Mouse (Mus musculus) forebrain, embryonic 12.5 days (tissue): ENCODE measurements around the gene Zfp62. TPM values are rescaled to one million over a fixed set of nuclear protein-coding genes. Genes with fewer than 3 reads are reported as not detected.

Source experiments
- ATAC-seq: fragments of 200-750 bp; cut with Nextera tagmentation; 2 replicates; pipeline ENCODE4 v1.8.0; 2017; ENCODE audit warnings: moderate TSS enrichment; ENCODE audit not compliant: low FRiP score
- H3K27ac ChIP-seq: fragments of 300-500 bp; sonication (generic); 2 replicates; pipeline ENCODE4 v1.5.1; 2016; ENCODE audit warnings: mild to moderate bottlenecking
- H3K27me3 ChIP-seq: fragments of 300-500 bp; sonication (generic); 2 replicates; pipeline ENCODE4 v1.6.1; 2016; ENCODE audit warnings: mild to moderate bottlenecking
- H3K36me3 ChIP-seq: fragments of 300-500 bp; sonication (generic); replicated peaks from 2 replicates; pipeline ENCODE4 v1.6.1; 2016; ENCODE audit warnings: mild to moderate bottlenecking
- H3K4me1 ChIP-seq: fragments of 300-500 bp; sonication (generic); 2 replicates; pipeline ENCODE4 v1.6.1; 2016
- H3K4me2 ChIP-seq: fragments of 300-500 bp; sonication (generic); 2 replicates; pipeline ENCODE4 v1.6.1; 2016; ENCODE audit warnings: mild to moderate bottlenecking, moderate library complexity
- H3K4me3 ChIP-seq: fragments of 300-500 bp; sonication (generic); replicated peaks from 2 replicates; pipeline ENCODE4 v1.5.1; 2016; ENCODE audit warnings: mild to moderate bottlenecking
- H3K9ac ChIP-seq: fragments of 300-500 bp; sonication (generic); 2 replicates; pipeline ENCODE4 v1.6.1; 2016; ENCODE audit warnings: mild to moderate bottlenecking
- H3K9me3 ChIP-seq: fragments of 300-500 bp; sonication (generic); 2 replicates; pipeline ENCODE4 v1.6.1; 2016
- WGBS: fragments of 180-500 bp; shearing (Covaris S2); methylation state at CpG from one replicate; pipeline ENCODE4 v1.1.7; 2016; 5-methylcytosine and 5-hydroxymethylcytosine counted together
- polyA plus RNA-seq: library from polyadenylated mRNA; unstranded; fragments of >200 nt; fragmentation: Nextera tagmentation; extraction: Ambion mirVana; gene quantifications from 2 replicates; pipeline ENCODE4 v1.2.1, GENCODE M21; 2016

Gene Zfp62
- polyA plus RNA-seq, 1 experiment from 2014 or later, result 63.3 TPM

- H3K27me3 ChIP-seq, result no peaks in the 10 kb centered on the region
- H3K4me1 ChIP-seq, result peaks cover 5% of the 10 kb centered on the region; the same call in 1 of the 2 replicates
- no peak overlapping the region for H3K9ac ChIP-seq
- H3K4me2 ChIP-seq, result no peak overlapping the region
- H3K9me3 ChIP-seq, result no peaks in the 10 kb centered on the region
- WGBS, result 96% methylated on average over 1 of the region's 1 CpGs
- no peak for ATAC-seq
- H3K36me3 ChIP-seq, result peaks cover 43% of the 10 kb centered on the region
- H3K4me3 ChIP-seq, result no peak overlapping the region
- no peak overlapping the region for H3K27ac ChIP-seq
Observed at GRCm38 (mm10) chr11:49213505-49213904, 10.4 kb downstream of the Zfp62 start.

DNA sequence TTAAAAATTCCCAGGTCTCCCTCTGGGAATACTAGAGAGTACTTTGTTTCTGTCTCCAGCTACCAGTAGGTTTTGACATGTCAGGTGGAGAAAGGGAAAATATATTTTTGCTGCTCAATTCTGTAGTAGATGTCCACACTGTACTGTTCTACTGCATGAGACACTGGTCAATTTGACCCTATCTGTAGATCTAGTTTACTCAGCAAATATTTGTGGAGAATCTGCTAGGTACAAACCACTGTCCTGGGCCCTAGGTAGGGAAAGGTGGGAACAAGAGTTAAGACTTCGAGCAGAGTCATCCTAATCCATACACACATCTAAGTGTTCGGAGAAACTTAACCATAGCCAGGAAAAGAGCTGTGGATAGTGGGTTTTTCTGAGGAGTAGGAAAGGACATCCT lies 16.2 kb downstream of the Zfp62 start:
- Histone ChIP-seq H3K4me3 (no peak overlapping the region), H3K9ac (no peak overlapping the region), H3K36me3 (peaks cover 45% of the 10 kb centered on the region), H3K9me3 (no peaks in the 10 kb centered on the region), H3K27me3 (no peaks in the 10 kb centered on the region), H3K4me2 (no peak overlapping the region), H3K27ac (no peak overlapping the region), H3K4me1 (no peaks in the 10 kb centered on the region)
- ATAC-seq, result no peak
- WGBS, result 97% methylated on average over 2 of the region's 2 CpGs

- WGBS, result 63% methylated on average over 1 of the region's 1 CpGs
- no peak overlapping the region for H3K4me3 ChIP-seq
- no peaks in the 10 kb centered on the region for H3K4me1 ChIP-seq
- H3K36me3 ChIP-seq, result 0 out of 2 replicates have a peak, but pooled peaks cover 8% of the 10 kb centered on the region
- no peak for ATAC-seq
- no peak overlapping the region for H3K4me2 ChIP-seq
- H3K9ac ChIP-seq, result no peak overlapping the region
- no peaks in the 10 kb centered on the region for H3K27me3 ChIP-seq
- no peak overlapping the region for H3K27ac ChIP-seq
- H3K9me3 ChIP-seq, result no peaks in the 10 kb centered on the region
Observed at GRCm38 (mm10) chr11:49224455-49224854, 21.4 kb downstream of the Zfp62 start.

DNA sequence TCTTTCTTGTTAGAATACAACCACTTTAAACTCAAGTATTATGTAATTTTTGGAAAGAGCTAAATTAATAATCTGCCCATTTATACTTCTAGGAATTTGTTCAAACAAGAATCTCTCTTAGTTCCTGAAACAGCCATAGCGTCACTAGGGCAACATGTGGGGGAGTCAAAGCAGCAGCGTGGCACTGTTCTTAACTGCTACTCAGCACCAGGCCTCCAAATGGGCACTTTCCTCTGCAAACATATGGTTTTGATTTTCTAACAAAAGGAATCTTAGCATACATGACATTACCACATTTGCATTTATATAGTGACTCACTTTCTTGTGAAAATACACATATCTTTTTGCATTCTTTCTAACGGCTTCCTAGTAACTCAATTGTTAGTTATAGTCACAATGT lies 29.7 kb downstream of the Zfp62 start:
- H3K9ac ChIP-seq, result no peak overlapping the region
- no peaks in the 10 kb centered on the region for H3K4me1 ChIP-seq
- no peaks in the 10 kb centered on the region for H3K9me3 ChIP-seq
- no peak overlapping the region for H3K4me2 ChIP-seq
- 84% methylated on average over 3 of the region's 3 CpGs for WGBS
- H3K27me3 ChIP-seq, result no peaks in the 10 kb centered on the region
- no peak overlapping the region for H3K4me3 ChIP-seq
- H3K36me3 ChIP-seq, result no peaks in the 10 kb centered on the region
- ATAC-seq, result no peak
- H3K27ac ChIP-seq, result no peak overlapping the region

GRCm38 (mm10) chr11:49235459-49236207 lies 32.5 kb downstream of the Zfp62 start:
- no peaks in the 10 kb centered on the region for H3K4me1 ChIP-seq
- no peak overlapping the region for H3K27ac ChIP-seq
- WGBS, result 74% methylated on average over 3 of the region's 3 CpGs
- no peak overlapping the region for H3K4me3 ChIP-seq
- H3K9ac ChIP-seq, result no peak overlapping the region
- H3K27me3 ChIP-seq, result no peaks in the 10 kb centered on the region
- H3K36me3 ChIP-seq, result no peaks in the 10 kb centered on the region
- H3K9me3 ChIP-seq, result no peaks in the 10 kb centered on the region
- ATAC-seq, result no peak
- H3K4me2 ChIP-seq, result no peak overlapping the region

DNA sequence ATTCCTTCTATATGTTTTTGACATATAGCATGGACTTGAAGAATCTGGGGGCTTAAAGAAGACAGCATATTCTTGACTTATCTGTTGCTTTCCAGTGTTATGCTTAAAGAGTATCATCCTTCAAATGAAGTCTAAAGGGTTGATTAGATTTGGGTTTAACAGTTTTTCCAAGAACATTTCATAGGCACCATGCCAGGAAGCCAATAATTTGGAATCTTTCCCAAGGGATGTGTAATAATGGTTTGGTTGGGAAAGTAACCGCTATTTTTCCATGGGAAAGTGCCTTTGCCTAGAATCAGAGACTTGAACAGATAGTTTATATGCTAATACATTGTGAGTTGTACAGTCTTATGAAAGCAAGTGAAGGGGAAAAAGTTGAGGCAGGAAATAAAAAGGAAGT lies 33.8 kb downstream of the Zfp62 start:
- no peak for ATAC-seq
- H3K4me2 ChIP-seq, result no peak overlapping the region
- H3K9ac ChIP-seq, result no peak overlapping the region
- no peaks in the 10 kb centered on the region for H3K9me3 ChIP-seq
- no peak overlapping the region for H3K27ac ChIP-seq
- WGBS, result 91% methylated on average over 1 of the region's 1 CpGs
- H3K27me3 ChIP-seq, result no peaks in the 10 kb centered on the region
- no peaks in the 10 kb centered on the region for H3K4me1 ChIP-seq
- H3K4me3 ChIP-seq, result no peak overlapping the region
- no peaks in the 10 kb centered on the region for H3K36me3 ChIP-seq

GRCm38 (mm10) chr11:49237532-49237931 lies 34.4 kb downstream of the Zfp62 start:
- H3K36me3 ChIP-seq, result no peaks in the 10 kb centered on the region
- H3K4me3 ChIP-seq, result no peak overlapping the region
- 77% methylated on average over 2 of the region's 2 CpGs for WGBS
- H3K9me3 ChIP-seq, result no peaks in the 10 kb centered on the region
- H3K27me3 ChIP-seq, result no peaks in the 10 kb centered on the region
- H3K4me1 ChIP-seq, result no peaks in the 10 kb centered on the region
- H3K27ac ChIP-seq, result no peak overlapping the region
- no peak overlapping the region for H3K9ac ChIP-seq
- no peak overlapping the region for H3K4me2 ChIP-seq
- ATAC-seq, result no peak

DNA sequence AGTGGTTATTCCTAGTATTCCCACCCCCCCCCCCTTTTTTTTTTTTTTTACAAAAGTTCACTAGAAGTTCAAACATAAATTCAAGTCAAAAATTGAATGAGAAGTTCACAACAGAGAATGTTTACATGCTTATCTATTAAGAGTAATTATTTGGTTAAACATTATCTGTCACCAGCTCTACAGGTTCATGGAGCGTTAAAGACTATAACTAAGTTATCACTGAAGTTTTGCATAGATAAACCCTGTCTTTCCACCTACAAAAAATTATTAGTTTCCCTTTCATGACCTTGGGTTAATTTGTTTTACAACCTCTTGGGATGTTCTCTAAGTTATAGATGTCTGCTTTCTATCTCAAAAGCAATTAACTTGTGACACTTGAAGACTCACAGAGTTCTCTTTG lies 37.2 kb downstream of the Zfp62 start:
- WGBS, result 94% methylated on average over 1 of the region's 1 CpGs
- H3K4me3 ChIP-seq, result no peak overlapping the region
- no peak overlapping the region for H3K4me2 ChIP-seq
- H3K27me3 ChIP-seq, result no peaks in the 10 kb centered on the region
- ATAC-seq, result no peak
- H3K36me3 ChIP-seq, result no peaks in the 10 kb centered on the region
- no peaks in the 10 kb centered on the region for H3K9me3 ChIP-seq
- no peak overlapping the region for H3K9ac ChIP-seq
- H3K4me1 ChIP-seq, result peaks cover 14% of the 10 kb centered on the region
- no peak overlapping the region for H3K27ac ChIP-seq

- H3K4me1 ChIP-seq, result peaks cover 20% of the 10 kb centered on the region
- no peaks in the 10 kb centered on the region for H3K36me3 ChIP-seq
- no peak overlapping the region for H3K4me2 ChIP-seq
- no peaks in the 10 kb centered on the region for H3K9me3 ChIP-seq
- WGBS, result 83% methylated on average over 4 of the region's 4 CpGs
- H3K27me3 ChIP-seq, result no peaks in the 10 kb centered on the region
- no peak overlapping the region for H3K9ac ChIP-seq
- no peak overlapping the region for H3K4me3 ChIP-seq
- no peak for ATAC-seq
- H3K27ac ChIP-seq, result no peak overlapping the region
Observed at GRCm38 (mm10) chr11:49240874-49241273, 37.8 kb downstream of the Zfp62 start.

DNA sequence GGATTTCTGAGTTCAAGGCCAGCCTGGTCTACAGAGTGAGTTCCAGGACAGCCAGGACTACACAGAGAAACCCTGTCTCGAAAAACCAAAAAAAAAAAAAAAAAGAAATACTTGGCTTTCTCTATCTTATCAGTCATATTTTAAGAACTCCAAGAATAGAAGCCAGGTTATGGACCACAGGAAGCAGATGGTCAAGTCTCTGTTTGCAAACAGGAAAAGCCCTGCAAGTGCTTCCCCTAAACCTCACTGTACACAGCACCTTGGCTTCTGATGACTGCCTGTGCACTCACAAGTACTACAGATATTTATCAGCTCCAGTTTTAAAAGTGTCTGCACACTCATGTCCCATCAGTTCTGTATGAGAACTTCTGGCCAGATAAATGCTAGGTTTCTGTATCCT lies 38.4 kb downstream of the Zfp62 start:
- no peak overlapping the region for H3K27ac ChIP-seq
- H3K9ac ChIP-seq, result no peak overlapping the region
- H3K9me3 ChIP-seq, result no peaks in the 10 kb centered on the region
- peaks cover 22% of the 10 kb centered on the region for H3K4me1 ChIP-seq
- H3K36me3 ChIP-seq, result no peaks in the 10 kb centered on the region
- no peak overlapping the region for H3K4me2 ChIP-seq
- no peaks in the 10 kb centered on the region for H3K27me3 ChIP-seq
- 88% methylated on average over 1 of the region's 1 CpGs for WGBS
- no peak overlapping the region for H3K4me3 ChIP-seq
- ATAC-seq, result no peak

DNA sequence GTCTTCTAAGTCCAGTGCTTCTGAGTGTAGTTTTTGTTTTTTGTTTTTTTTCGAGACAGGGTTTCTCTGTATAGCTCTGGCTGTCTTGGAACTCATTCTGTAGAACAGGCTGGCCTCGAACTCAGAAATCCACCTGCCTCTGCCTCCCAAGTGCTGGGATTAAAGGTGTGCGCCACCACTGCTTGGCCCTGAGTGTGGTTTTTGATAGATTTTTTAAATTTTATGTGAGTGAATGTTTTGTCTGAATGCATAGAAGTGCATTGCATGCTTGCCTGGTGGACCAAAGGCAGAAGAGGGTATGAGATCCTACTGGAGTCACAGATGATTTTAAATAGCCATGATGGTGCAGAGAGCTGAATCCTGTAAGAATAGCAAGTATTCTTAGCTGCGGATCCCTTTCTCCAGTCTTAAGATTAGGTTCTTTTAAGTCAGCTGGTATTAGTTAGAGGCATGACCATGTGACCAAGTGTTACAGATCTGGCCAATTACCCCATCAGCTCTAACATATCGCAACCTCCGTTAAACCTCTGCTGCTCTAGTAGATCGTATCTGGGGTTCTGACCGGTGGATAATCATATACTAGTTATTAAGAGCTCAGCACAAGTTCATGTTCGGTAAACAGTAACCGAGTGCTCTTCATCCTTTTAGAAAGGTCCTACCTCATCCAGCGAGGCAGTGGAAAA lies 40.0 kb downstream of the Zfp62 start:
- peaks cover 22% of the 10 kb centered on the region for H3K4me1 ChIP-seq
- no peaks in the 10 kb centered on the region for H3K36me3 ChIP-seq
- peak overlapping the region; percentile 60 for H3K4me3 ChIP-seq
- 24% methylated on average over 11 of the region's 11 CpGs for WGBS
- H3K4me2 ChIP-seq, result peak overlapping the region; percentile 60
- H3K27me3 ChIP-seq, result no peaks in the 10 kb centered on the region
- peak overlapping the region; percentile 60 for H3K9ac ChIP-seq
- peak overlapping the region; percentile 93 for H3K27ac ChIP-seq
- no peaks in the 10 kb centered on the region for H3K9me3 ChIP-seq
- peak; percentile 6; the same call in 1 of the 2 replicates for ATAC-seq

DNA sequence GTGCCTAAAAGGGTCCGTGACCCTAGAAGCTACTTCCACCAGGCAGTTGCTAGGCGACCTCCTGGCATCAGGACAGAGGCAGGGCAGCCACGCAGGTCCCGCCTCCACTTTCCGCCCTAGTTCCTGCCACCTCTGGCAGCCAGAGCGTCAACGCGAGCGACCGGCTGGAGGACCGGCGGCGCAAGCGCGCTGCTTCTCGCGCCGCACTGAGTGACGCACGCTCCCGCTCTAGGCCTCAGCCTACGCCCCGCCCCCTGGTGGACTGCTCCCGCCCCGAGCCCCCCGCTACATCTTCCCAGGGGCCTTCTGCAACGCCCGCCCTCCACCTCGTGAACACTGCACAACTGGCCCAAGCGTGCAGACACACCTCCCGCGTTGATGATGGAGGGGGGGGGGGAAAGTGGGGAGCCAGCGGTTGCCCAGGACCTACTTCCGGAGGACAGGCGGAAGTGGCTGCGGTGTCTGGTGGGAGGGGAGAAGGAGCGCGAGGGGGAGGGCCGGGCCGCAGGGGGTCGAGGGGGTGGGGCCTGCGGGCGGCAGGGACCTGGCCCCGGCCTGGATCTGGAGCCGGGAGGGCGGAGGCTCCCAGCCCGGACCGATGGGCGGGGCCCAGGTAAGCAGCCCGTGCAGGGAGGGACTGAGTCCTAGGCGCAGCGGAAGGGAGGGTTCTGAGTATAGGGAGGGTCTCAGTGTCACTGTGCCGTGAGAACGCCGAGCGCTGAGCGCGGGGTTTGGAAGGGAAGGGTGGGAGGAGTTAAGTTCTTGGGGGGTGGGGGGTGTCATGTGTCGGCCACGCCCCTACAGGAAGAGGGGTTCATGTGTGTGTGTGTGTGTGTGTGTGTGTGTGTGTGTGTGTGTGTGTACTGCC lies 40.9 kb downstream of the Zfp62 start, which contains the start of gene Mgat1:
Gene Mgat1, plus strand, starts transcription at position 465 of the 868 bp plus-strand sequence.
- peak within 1 kb of the TSS; percentile 93 for H3K27ac ChIP-seq
- under 1% methylated on average over 60 of the region's 60 CpGs for WGBS
- ATAC-seq, result peak; percentile 95

More for the DNA sequence above, 40.9 kb downstream of the Zfp62 start, which contains the start of gene Mgat1:
- Histone ChIP-seq H3K4me1 (peaks cover 25% of the 10 kb centered on the region), H3K9ac (peak within 1 kb of the TSS; percentile 60), H3K4me2 (peak within 1 kb of the TSS; percentile 60), H3K27me3 (no peaks in the 10 kb centered on the region), H3K4me3 (peak within 1 kb of the TSS; percentile 60), H3K9me3 (no peaks in the 10 kb centered on the region), H3K36me3 (no peaks in the 10 kb centered on the region)
